Mouse (Mus musculus) embryonic fibroblast, embryonic 13.5 days (primary cell): ENCODE data around the gene Cltb.

Experiments
- CTCF ChIP-seq: IDR thresholded peaks from 2 replicates; pipeline ENCODE4 v1.5.1; 2011; ENCODE audit warnings: mild to moderate bottlenecking, control low read depth, low read length, moderate library complexity, borderline replicate concordance; ENCODE audit not compliant: insufficient read depth
- POLR2A ChIP-seq: IDR thresholded peaks from 2 replicates; pipeline ENCODE4 v1.6.1; 2011; ENCODE audit warnings: low read depth, mild to moderate bottlenecking, control low read depth, low read length, moderate library complexity

- peak; percentile 82; the same call in 1 of the 2 replicates for TF ChIP-seq CTCF
- peak; percentile 86 for TF ChIP-seq POLR2A
Measured at GRCm38 (mm10) chr13:54621155-54621932, 10.2 kb upstream of the Cltb start, which contains the start of gene Faf2.
